Mouse (Mus musculus) urinary bladder, postnatal 14 days (tissue): ENCODE data around the gene Pcbp2.

Experiments used
- DNase-seq: peaks from one replicate; pipeline ENCODE4 v3.0.0; 2021; ENCODE audit warnings: low spot score

The Pcbp2 gene

GRCm38 (mm10) chr15:102463666-102464065, 6.7 kb upstream of the Pcbp2 start:
- DNase-seq, result no peak

GRCm38 (mm10) chr15:102468675-102469370, 1.5 kb upstream of the Pcbp2 start:
- DNase-seq, result no peak

GRCm38 (mm10) chr15:102470605-102471294, 411 bp downstream of the Pcbp2 start:
- DNase-seq, result peak; percentile 78

GRCm38 (mm10) chr15:102471295-102471645, 931 bp downstream of the Pcbp2 start:
- DNase-seq, result no peak

GRCm38 (mm10) chr15:102471727-102472126, 1.4 kb downstream of the Pcbp2 start:
- no peak for DNase-seq

GRCm38 (mm10) chr15:102473246-102473645, 2.9 kb downstream of the Pcbp2 start:
- no peak for DNase-seq

- DNase-seq, result no peak
These were observed 4.2 kb downstream of the Pcbp2 start for GRCm38 (mm10) chr15:102474520-102474919.

GRCm38 (mm10) chr15:102483136-102483535, 12.8 kb downstream of the Pcbp2 start:
- no peak for DNase-seq

GRCm38 (mm10) chr15:102485853-102486252, 15.5 kb downstream of the Pcbp2 start:
- no peak for DNase-seq

- no peak for DNase-seq
These were observed 17.3 kb downstream of the Pcbp2 start for GRCm38 (mm10) chr15:102487664-102488063.

GRCm38 (mm10) chr15:102498322-102498721, 28.0 kb downstream of the Pcbp2 start:
- DNase-seq, result no peak

- no peak for DNase-seq
These were observed 29.0 kb downstream of the Pcbp2 start for GRCm38 (mm10) chr15:102499370-102499769.

- no peak for DNase-seq
These were observed 29.5 kb downstream of the Pcbp2 start for GRCm38 (mm10) chr15:102499851-102500250.

GRCm38 (mm10) chr15:102500479-102500878, 30.1 kb downstream of the Pcbp2 start:
- no peak for DNase-seq

GRCm38 (mm10) chr15:102501084-102501814, 30.9 kb downstream of the Pcbp2 start:
- no peak for DNase-seq

GRCm38 (mm10) chr15:102502254-102502840, 32.0 kb downstream of the Pcbp2 start:
- no peak for DNase-seq

- no peak for DNase-seq
These were observed 33.1 kb downstream of the Pcbp2 start, which contains the start of gene Gm10337 for GRCm38 (mm10) chr15:102503447-102503846. TSS of gene Gm10337 (plus strand) at chr15:102503722.

- DNase-seq, result no peak
These were observed 33.8 kb downstream of the Pcbp2 start for GRCm38 (mm10) chr15:102503924-102504782.

GRCm38 (mm10) chr15:102505073-102505769, 34.9 kb downstream of the Pcbp2 start:
- DNase-seq, result no peak

GRCm38 (mm10) chr15:102505770-102506463, 35.6 kb downstream of the Pcbp2 start:
- DNase-seq, result no peak
